Mouse (Mus musculus): ENCODE results near the gene Pxylp1. TPM values are rescaled to one million over a fixed set of nuclear protein-coding genes. Genes with fewer than 3 reads are reported as not detected.

Pxylp1 gene
- total and polyA plus RNA-seq, 3 experiments = 0.22 TPM; not detected in 2

GRCm38 (mm10) chr9:96835374-96835921, 57.0 kb downstream of the Pxylp1 start:
- DNase-seq (ENCODE audit: low spot score) (no peak), ATAC-seq (ENCODE audit: extremely low read depth, insufficient number of reproducible peaks, low FRiP score, poor library complexity, severe bottlenecking) (no peak)
- Histone ChIP-seq H3K9me3 (replicated peaks) (no peaks in the 10 kb centered on the region), H3K4me3 (ENCODE audit: low read depth, low read length) (no peak overlapping the region), H3K4me1 (ENCODE audit: insufficient read depth, low read depth, low read length) (0 out of 2 replicates have a peak, but pooled peaks cover 3% of the 10 kb centered on the region), H3K27me3 (ENCODE audit: insufficient read depth, low read length) (peaks cover 4% of the 10 kb centered on the region; the same call in 1 of the 2 replicates), H3K36me3 (replicated peaks) (no peaks in the 10 kb centered on the region)
- no peak for TF ChIP-seq POLR2AphosphoS5 (IDR thresholded peaks at IDR 0.05; ENCODE audit: insufficient replicate concordance, low read depth, low read length)
- TF ChIP-seq GATA2 (IDR thresholded peaks at IDR 0.05; ENCODE audit: borderline replicate concordance, low read depth, low read length) = no peak
- TF ChIP-seq TAL1 (conservative IDR thresholded peaks at IDR 0.05; ENCODE audit: low read depth, low read length) = no peak
- no peak for TF ChIP-seq CTCF (IDR thresholded peaks at IDR 0.05; ENCODE audit: low read depth, low read length)
- TF ChIP-seq GATA1 (IDR thresholded peaks at IDR 0.05; ENCODE audit: borderline replicate concordance, low read length) = no peak

DNA sequence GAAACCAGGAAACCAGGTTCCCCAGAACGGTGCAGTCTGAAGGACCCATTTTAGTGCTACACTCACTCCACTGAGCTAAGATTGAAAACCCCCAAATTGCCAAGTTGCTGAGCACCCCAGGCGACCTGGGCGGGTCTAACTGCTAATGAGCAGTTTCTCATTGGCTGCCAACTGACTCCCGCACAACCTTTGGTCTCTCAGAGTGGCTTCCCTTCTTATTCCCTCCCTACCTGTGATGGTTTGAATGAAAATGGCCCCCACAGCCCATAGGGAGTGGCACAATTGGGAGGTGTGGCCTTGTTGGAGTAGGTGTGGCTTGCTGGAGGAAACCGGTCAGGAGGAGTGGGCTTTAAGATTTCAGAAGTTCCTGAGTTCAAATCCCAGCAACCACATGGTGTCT, 58.9 kb downstream of the Pxylp1 start:
- Histone ChIP-seq H3K27me3 (ENCODE audit: insufficient read depth, low read length) (peaks cover 4% of the 10 kb centered on the region; the same call in 1 of the 2 replicates), H3K4me3 (ENCODE audit: low read depth, low read length) (no peak overlapping the region), H3K36me3 (replicated peaks) (no peaks in the 10 kb centered on the region), H3K4me1 (ENCODE audit: insufficient read depth, low read depth, low read length) (no peaks in the 10 kb centered on the region), H3K9me3 (replicated peaks) (no peaks in the 10 kb centered on the region)
- ATAC-seq (ENCODE audit: extremely low read depth, insufficient number of reproducible peaks, low FRiP score, poor library complexity, severe bottlenecking) (no peak), DNase-seq (ENCODE audit: low spot score) (no peak)
- no peak for TF ChIP-seq GATA2 (IDR thresholded peaks at IDR 0.05; ENCODE audit: borderline replicate concordance, low read depth, low read length)

- DNase-seq (ENCODE audit: low spot score) (no peak), ATAC-seq (ENCODE audit: extremely low read depth, insufficient number of reproducible peaks, low FRiP score, poor library complexity, severe bottlenecking) (no peak)
- no peak for TF ChIP-seq TAL1 (conservative IDR thresholded peaks at IDR 0.05; ENCODE audit: low read depth, low read length)
- TF ChIP-seq POLR2AphosphoS5 (IDR thresholded peaks at IDR 0.05; ENCODE audit: insufficient replicate concordance, low read depth, low read length) = no peak
- no peak for TF ChIP-seq GATA1 (IDR thresholded peaks at IDR 0.05; ENCODE audit: borderline replicate concordance, low read length)
- no peak for TF ChIP-seq CTCF (IDR thresholded peaks at IDR 0.05; ENCODE audit: low read depth, low read length)
- TF ChIP-seq GATA2 (IDR thresholded peaks at IDR 0.05; ENCODE audit: borderline replicate concordance, low read depth, low read length) = no peak
These were observed 60.0 kb downstream of the Pxylp1 start for GRCm38 (mm10) chr9:96832516-96832915.

GRCm38 (mm10) chr9:96830856-96831359, 61.6 kb downstream of the Pxylp1 start:
- H3K4me3 ChIP-seq (ENCODE audit: low read depth, low read length) = no peak overlapping the region
- peaks cover 8% of the 10 kb centered on the region; the same call in 1 of the 2 replicates for H3K27me3 ChIP-seq (ENCODE audit: insufficient read depth, low read length)
- DNase-seq (ENCODE audit: low spot score) (no peak), ATAC-seq (ENCODE audit: extremely low read depth, insufficient number of reproducible peaks, low FRiP score, poor library complexity, severe bottlenecking) (no peak)
- H3K4me1 ChIP-seq (ENCODE audit: insufficient read depth, low read depth, low read length) = no peaks in the 10 kb centered on the region
- no peaks in the 10 kb centered on the region for H3K36me3 ChIP-seq (replicated peaks)
- H3K9me3 ChIP-seq (replicated peaks) = no peaks in the 10 kb centered on the region
- no peak for TF ChIP-seq CTCF (IDR thresholded peaks at IDR 0.05; ENCODE audit: low read depth, low read length)
- TF ChIP-seq POLR2AphosphoS5 (IDR thresholded peaks at IDR 0.05; ENCODE audit: insufficient replicate concordance, low read depth, low read length) = no peak
- TF ChIP-seq GATA1 (IDR thresholded peaks at IDR 0.05; ENCODE audit: borderline replicate concordance, low read length) = no peak
- TF ChIP-seq TAL1 (conservative IDR thresholded peaks at IDR 0.05; ENCODE audit: low read depth, low read length) = no peak
- no peak for TF ChIP-seq GATA2 (IDR thresholded peaks at IDR 0.05; ENCODE audit: borderline replicate concordance, low read depth, low read length)

More at GRCm38 (mm10) chr9:96832516-96832915, 60.0 kb downstream of the Pxylp1 start:
- Histone ChIP-seq H3K4me1 (ENCODE audit: insufficient read depth, low read depth, low read length) (no peaks in the 10 kb centered on the region), H3K9me3 (replicated peaks) (no peaks in the 10 kb centered on the region), H3K36me3 (replicated peaks) (no peaks in the 10 kb centered on the region), H3K27me3 (ENCODE audit: insufficient read depth, low read length) (peaks cover 5% of the 10 kb centered on the region; the same call in 1 of the 2 replicates), H3K4me3 (ENCODE audit: low read depth, low read length) (no peak overlapping the region)

- TF ChIP-seq TAL1 (conservative IDR thresholded peaks at IDR 0.05; ENCODE audit: low read depth, low read length) (no peak), POLR2AphosphoS5 (IDR thresholded peaks at IDR 0.05; ENCODE audit: insufficient replicate concordance, low read depth, low read length) (no peak), GATA1 (IDR thresholded peaks at IDR 0.05; ENCODE audit: borderline replicate concordance, low read length) (no peak), GATA2 (IDR thresholded peaks at IDR 0.05; ENCODE audit: borderline replicate concordance, low read depth, low read length) (no peak)
- DNase-seq (ENCODE audit: low spot score) = no peak
- no peak for ATAC-seq (ENCODE audit: extremely low read depth, insufficient number of reproducible peaks, low FRiP score, poor library complexity, severe bottlenecking)
These were observed 62.8 kb downstream of the Pxylp1 start for GRCm38 (mm10) chr9:96829682-96830081.

GRCm38 (mm10) chr9:96828071-96828470, 64.4 kb downstream of the Pxylp1 start:
- ATAC-seq (ENCODE audit: extremely low read depth, insufficient number of reproducible peaks, low FRiP score, poor library complexity, severe bottlenecking) (no peak), DNase-seq (ENCODE audit: low spot score) (no peak)
- no peak overlapping the region for H3K4me3 ChIP-seq (ENCODE audit: low read depth, low read length)
- no peak for TF ChIP-seq POLR2AphosphoS5 (IDR thresholded peaks at IDR 0.05; ENCODE audit: insufficient replicate concordance, low read depth, low read length)
- no peak for TF ChIP-seq CTCF (IDR thresholded peaks at IDR 0.05; ENCODE audit: low read depth, low read length)
- TF ChIP-seq GATA1 (IDR thresholded peaks at IDR 0.05; ENCODE audit: borderline replicate concordance, low read length) = no peak
- no peak for TF ChIP-seq TAL1 (conservative IDR thresholded peaks at IDR 0.05; ENCODE audit: low read depth, low read length)
- TF ChIP-seq GATA2 (IDR thresholded peaks at IDR 0.05; ENCODE audit: borderline replicate concordance, low read depth, low read length) = no peak
- H3K36me3 ChIP-seq (replicated peaks) = no peaks in the 10 kb centered on the region
- no peaks in the 10 kb centered on the region for H3K4me1 ChIP-seq (ENCODE audit: insufficient read depth, low read depth, low read length)
- H3K9me3 ChIP-seq (replicated peaks) = no peaks in the 10 kb centered on the region
- peaks cover 20% of the 10 kb centered on the region; the same call in 1 of the 2 replicates for H3K27me3 ChIP-seq (ENCODE audit: insufficient read depth, low read length)

More at GRCm38 (mm10) chr9:96829682-96830081, 62.8 kb downstream of the Pxylp1 start:
- Histone ChIP-seq H3K4me3 (ENCODE audit: low read depth, low read length) (no peak overlapping the region), H3K27me3 (ENCODE audit: insufficient read depth, low read length) (peaks cover 19% of the 10 kb centered on the region; the same call in 1 of the 2 replicates), H3K9me3 (replicated peaks) (no peaks in the 10 kb centered on the region), H3K4me1 (ENCODE audit: insufficient read depth, low read depth, low read length) (no peaks in the 10 kb centered on the region), H3K36me3 (replicated peaks) (no peaks in the 10 kb centered on the region)

Measured in G1E (cell line).